ENCODE assay signal across 10 mouse cellular contexts in genomic region chrX:169883536-169884272, GRCm38 (mm10).
DNase-seq lines count a peak whose midpoint lies in the region; ATAC-seq and TF ChIP-seq lines count a peak whose summit lies in the region.
"Had no signal": no experiment of that assay in that cellular context is flagged by ENCODE, and none has a peak within 500 bp of the region (broad histone marks: within the 10 kb centered on the region; RNA-seq: fewer than 3 reads in every experiment).

No protein-coding gene starts in this region.

- DNase-seq in heart, adult 2 months: no peak
- DNase-seq in heart, postnatal 14 days: no peak
- peak; percentile 56 for DNase-seq in lung, postnatal 0 days (ENCODE audit: low spot score)
- no peak for DNase-seq in lung, adult 18-20 months
- DNase-seq in brain, embryonic 14.5 days (ENCODE audit: low read depth): peak; percentile 63
- peak; percentile 54 for DNase-seq in retina, postnatal 1 day
- no peak for DNase-seq in adrenal gland, postnatal 4 days (ENCODE audit: low spot score in 2 of 2)
- no peak for DNase-seq in spleen, postnatal 4 days (ENCODE audit: low spot score in 2 of 2)
- DNase-seq: left cerebral cortex, postnatal 4 days had no signal

- H3K4me1 ChIP-seq in heart, adult 2 months (ENCODE audit: control insufficient read depth, insufficient read depth, low read length): peaks cover 2% of the 10 kb centered on the region
- H3K4me1 ChIP-seq in lung, postnatal 0 days (ENCODE audit: insufficient read depth, low read depth, low read length): no peaks in the 10 kb centered on the region

- ATAC-seq in lung, postnatal 0 days: no peak

- no peak for TF ChIP-seq EP300 in heart, adult 2 months (IDR thresholded peaks at IDR 0.05; ENCODE audit: insufficient read depth, low read depth, low read length)
- TF ChIP-seq EP300 in lung, postnatal 0 days (IDR thresholded peaks at IDR 0.05): no peak

- H3K27ac ChIP-seq in heart, adult 2 months: no peak overlapping the region
- no peak overlapping the region for H3K27ac ChIP-seq in lung, postnatal 0 days (ENCODE audit: low read length)

- TF ChIP-seq POLR2A in heart, adult 2 months (IDR thresholded peaks at IDR 0.05; ENCODE audit: insufficient read depth, low read depth, low read length): no peak
- no peak for TF ChIP-seq POLR2A in brain, embryonic 14.5 days (IDR thresholded peaks at IDR 0.05; ENCODE audit: borderline replicate concordance, extremely low read depth, insufficient read depth, insufficient read length, poor library complexity, severe bottlenecking)

- no peak overlapping the region for H3K4me2 ChIP-seq in lung, postnatal 0 days (replicated peaks; ENCODE audit: low read depth, low read length)

- H3K27me3 ChIP-seq in heart, adult 2 months (ENCODE audit: control insufficient read depth, insufficient read depth, low read length): no peaks in the 10 kb centered on the region
- H3K27me3 ChIP-seq in lung, postnatal 0 days (replicated peaks; ENCODE audit: insufficient read depth, low read length): no peaks in the 10 kb centered on the region

- H3K79me2 ChIP-seq in heart, adult 2 months (replicated peaks; ENCODE audit: control insufficient read depth, insufficient read depth, low read length): no peaks in the 10 kb centered on the region

- no peaks in the 10 kb centered on the region for H3K36me3 ChIP-seq in heart, adult 2 months (ENCODE audit: control insufficient read depth, insufficient read depth, low read length)
- H3K36me3 ChIP-seq in lung, postnatal 0 days (ENCODE audit: insufficient read depth, low read length): no peaks in the 10 kb centered on the region

- intact Hi-C loops in heart, adult 2 months (cut with DNase I): loop anchor here (5.0 kb wide), 1 partner anchor 94 kb away; no protein-coding TSS in a partner anchor
- intact Hi-C loops in heart, postnatal 14 days (cut with DNase I): loop anchor here (5.0 kb wide), 1 partner anchor 99 kb away; no protein-coding TSS in a partner anchor

- WGBS in heart, adult 2 months: 64% methylated on average over 8 of the region's 8 CpGs
- 52% methylated on average over 8 of the region's 8 CpGs for WGBS in lung, postnatal 0 days

- peak; percentile 57 for TF ChIP-seq CTCF in heart, adult 2 months (IDR thresholded peaks at IDR 0.05)
- peak; percentile 55 for TF ChIP-seq CTCF in lung, postnatal 0 days (IDR thresholded peaks at IDR 0.05)
- TF ChIP-seq CTCF in brain, embryonic 14.5 days (IDR thresholded peaks at IDR 0.05; ENCODE audit: borderline replicate concordance, extremely low read depth, insufficient read depth, insufficient read length): peak; percentile 39; the same call in 1 of the 2 replicates

- H3K9ac ChIP-seq in heart, adult 2 months (ENCODE audit: low read depth, low read length): no peak overlapping the region
- no peak overlapping the region for H3K9ac ChIP-seq in lung, postnatal 0 days (replicated peaks; ENCODE audit: low read depth)

- H3K4me3 ChIP-seq in heart, adult 2 months: no peak overlapping the region
- no peak overlapping the region for H3K4me3 ChIP-seq in lung, postnatal 0 days (ENCODE audit: low read depth, low read length)
- H3K4me3 ChIP-seq: megakaryocyte, embryonic 14.5 days had no signal

- no peaks in the 10 kb centered on the region for H3K9me3 ChIP-seq in lung, postnatal 0 days (ENCODE audit: low read length)
- H3K9me3 ChIP-seq: megakaryocyte, embryonic 14.5 days had no signal

Comparison
In these comparisons a context has a peak if more than half of its experiments do, and no peak if none do; other contexts are left out.
1. DNase-seq: peak in lung, postnatal 0 days (single experiment), brain, embryonic 14.5 days (single experiment) and retina, postnatal 1 day (single experiment); none in heart, adult 2 months (0 of 2), heart, postnatal 14 days (0 of 2), lung, adult 18-20 months (0 of 2), adrenal gland, postnatal 4 days (0 of 2) and spleen, postnatal 4 days (0 of 2).
2. Peak in every context shown above with its lines, with median percentiles within 50 percentile points of each other: CTCF ChIP-seq.